In the genomic region with DNA sequence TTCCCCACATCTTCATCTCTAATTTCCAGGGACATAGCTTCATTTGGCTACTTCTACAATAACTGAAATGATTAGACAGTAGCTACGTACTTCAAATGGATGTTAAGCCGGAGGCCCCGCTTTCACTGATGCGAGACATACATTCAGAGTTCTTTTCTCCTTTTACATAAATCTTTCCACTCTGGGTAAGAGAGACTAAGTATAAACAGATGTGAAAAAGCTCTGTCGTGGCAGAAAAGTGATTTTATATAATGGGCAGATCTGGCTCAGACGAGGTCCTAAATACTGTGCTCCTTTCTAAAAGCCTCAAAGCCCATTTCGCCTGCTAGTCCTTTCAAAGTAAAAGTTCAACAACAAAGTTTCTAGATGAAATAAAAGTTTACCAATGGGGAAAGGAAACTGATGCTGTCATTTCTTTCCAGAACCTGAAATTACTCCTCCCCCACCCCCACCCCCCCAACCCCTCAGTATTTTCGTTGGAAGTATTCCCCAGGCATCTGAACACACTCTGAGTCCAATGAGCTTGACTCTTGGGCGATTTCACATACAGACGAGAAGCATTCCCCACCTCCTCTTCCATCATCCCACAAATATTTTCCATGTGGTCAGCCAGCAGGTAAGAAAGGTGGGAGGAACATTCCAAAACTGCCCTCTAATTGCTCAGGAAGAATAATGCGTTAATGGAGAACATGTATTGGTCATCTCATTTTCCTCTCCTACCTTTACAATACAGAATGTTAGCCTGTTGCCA, we compare ENCODE assay signal across 21 mouse cellular contexts. TPM values are rescaled to one million over a fixed set of nuclear protein-coding genes. Genes with fewer than 3 reads are reported as not detected.
DNase-seq lines count a peak whose midpoint lies in the region; ATAC-seq and TF ChIP-seq lines count a peak whose summit lies in the region.
"Had no signal": no experiment of that assay in that cellular context is flagged by ENCODE, and none has a peak within 500 bp of the region (broad histone marks: within the 10 kb centered on the region; RNA-seq: fewer than 3 reads in every experiment).

No protein-coding gene starts in this region.

- no peak for TF ChIP-seq CTCF in kidney, adult 2 months (conservative IDR thresholded peaks at IDR 0.05; ENCODE audit: insufficient read depth, insufficient read length, low read depth, low read length)

- peak; percentile 61 for ATAC-seq in embryonic facial prominence, embryonic 13.5 days (ENCODE audit: insufficient number of reproducible peaks, insufficient read depth, low FRiP score, low TSS enrichment, low read depth)
- ATAC-seq in limb, embryonic 13.5 days (ENCODE audit: low FRiP score, low read depth): peak; percentile 88
- ATAC-seq in liver, embryonic 11.5 days (replicated peaks; ENCODE audit: low FRiP score): no peak
- ATAC-seq: forebrain, embryonic 13.5 days; intestine, embryonic 16.5 days; midbrain, embryonic 15.5 days had no signal

- peak overlapping the region; percentile 30 for H3K4me2 ChIP-seq in embryonic facial prominence, embryonic 13.5 days
- peak overlapping the region; percentile 43 for H3K4me2 ChIP-seq in limb, embryonic 13.5 days (replicated peaks)
- no peak overlapping the region for H3K4me2 ChIP-seq in liver, embryonic 11.5 days
- H3K4me2 ChIP-seq: forebrain, embryonic 13.5 days; hindbrain, embryonic 15.5 days; liver, embryonic 15.5 days; midbrain, embryonic 15.5 days; neural tube, embryonic 15.5 days had no signal

- H3K4me1 ChIP-seq in kidney, adult 2 months (ENCODE audit: control insufficient read depth, insufficient read depth, low read length): peaks cover 40% of the 10 kb centered on the region
- peaks cover 23% of the 10 kb centered on the region for H3K4me1 ChIP-seq in embryonic facial prominence, embryonic 13.5 days
- peaks cover 40% of the 10 kb centered on the region for H3K4me1 ChIP-seq in limb, embryonic 13.5 days
- H3K4me1 ChIP-seq in liver, embryonic 11.5 days (replicated peaks; ENCODE audit: control insufficient read depth, insufficient read depth, low read length): peaks cover 1% of the 10 kb centered on the region; the same call in 1 of the 2 replicates

- H3K9me3 ChIP-seq in embryonic facial prominence, embryonic 13.5 days: no peaks in the 10 kb centered on the region
- no peaks in the 10 kb centered on the region for H3K9me3 ChIP-seq in limb, embryonic 13.5 days
- no peaks in the 10 kb centered on the region for H3K9me3 ChIP-seq in liver, embryonic 11.5 days (ENCODE audit: control insufficient read depth, low read length)
- H3K9me3 ChIP-seq: forebrain, embryonic 13.5 days; hindbrain, embryonic 15.5 days; liver, embryonic 15.5 days; midbrain, embryonic 15.5 days; neural tube, embryonic 15.5 days had no signal

- intact Hi-C loops in heart, postnatal 36 days (cut with DNase I): no loop called here
- intact Hi-C loops in left cerebral cortex, postnatal 36 days (cut with DNase I): no loop called here

- H3K9ac ChIP-seq in embryonic facial prominence, embryonic 13.5 days: no peak overlapping the region
- no peak overlapping the region for H3K9ac ChIP-seq in limb, embryonic 13.5 days
- H3K9ac ChIP-seq in liver, embryonic 11.5 days (ENCODE audit: low read depth, low read length): no peak overlapping the region
- H3K9ac ChIP-seq: forebrain, embryonic 13.5 days; hindbrain, embryonic 15.5 days; liver, embryonic 15.5 days; midbrain, embryonic 15.5 days; neural tube, embryonic 15.5 days had no signal

- TF ChIP-seq POLR2A in kidney, adult 2 months (IDR thresholded peaks at IDR 0.05; ENCODE audit: low read depth, low read length): no peak

- H3K4me3 ChIP-seq in kidney, adult 2 months (ENCODE audit: insufficient read depth, low read depth, low read length): no peak overlapping the region
- H3K4me3 ChIP-seq in embryonic facial prominence, embryonic 13.5 days: no peak overlapping the region
- no peak overlapping the region for H3K4me3 ChIP-seq in limb, embryonic 13.5 days
- H3K4me3 ChIP-seq in liver, embryonic 11.5 days (ENCODE audit: low read depth, low read length): no peak overlapping the region
- H3K4me3 ChIP-seq: erythroblast, embryonic 14.5 days; forebrain, embryonic 13.5 days; hindbrain, embryonic 15.5 days; liver, embryonic 15.5 days; midbrain, embryonic 15.5 days; myocyte; neural tube, embryonic 15.5 days had no signal

- peak overlapping the region; percentile 85 for H3K27ac ChIP-seq in kidney, adult 2 months (ENCODE audit: insufficient read depth, low read depth, low read length)
- H3K27ac ChIP-seq in embryonic facial prominence, embryonic 13.5 days: peak overlapping the region; percentile 69
- peak overlapping the region; percentile 73; the same call in 1 of the 2 replicates for H3K27ac ChIP-seq in limb, embryonic 13.5 days
- no peak overlapping the region for H3K27ac ChIP-seq in liver, embryonic 11.5 days (ENCODE audit: low read depth, low read length)
- H3K27ac ChIP-seq: forebrain, embryonic 13.5 days; hindbrain, embryonic 15.5 days; liver, embryonic 15.5 days; midbrain, embryonic 15.5 days; neural tube, embryonic 15.5 days had no signal

- 47% methylated on average over 11 of the region's 11 CpGs for WGBS in kidney, adult 2 months
- WGBS in embryonic facial prominence, embryonic 13.5 days: 34% methylated on average over 11 of the region's 11 CpGs
- WGBS in limb, embryonic 13.5 days: 23% methylated on average over 11 of the region's 11 CpGs
- WGBS in liver, embryonic 11.5 days: 71% methylated on average over 11 of the region's 11 CpGs

- DNase-seq in heart, adult 11 months: peak; percentile 68
- no peak for DNase-seq in heart, postnatal 36 days
- peak; percentile 35 for DNase-seq in kidney, adult 2 months
- DNase-seq in kidney, adult 8-10 months: no peak
- DNase-seq in left cerebral cortex, postnatal 36 days (ENCODE audit: low spot score in 2 of 2): no peak
- DNase-seq in liver, embryonic 11.5 days (ENCODE audit: low spot score): no peak
- DNase-seq: cerebellum, adult 2 months; gastrocnemius, postnatal 25 days; kidney, postnatal 14 days; lung, postnatal 10 days; thymus, postnatal 14 days had no signal

- no peaks in the 10 kb centered on the region for H3K36me3 ChIP-seq in kidney, adult 2 months (ENCODE audit: control insufficient read depth, insufficient read depth, low read length)
- H3K36me3 ChIP-seq in embryonic facial prominence, embryonic 13.5 days: no peaks in the 10 kb centered on the region
- H3K36me3 ChIP-seq in limb, embryonic 13.5 days: no peaks in the 10 kb centered on the region; the same call in 1 of the 2 replicates
- no peaks in the 10 kb centered on the region for H3K36me3 ChIP-seq in liver, embryonic 11.5 days (ENCODE audit: control insufficient read depth, insufficient read depth, low read length)
- H3K36me3 ChIP-seq: hindbrain, embryonic 15.5 days; liver, embryonic 15.5 days; midbrain, embryonic 15.5 days; neural tube, embryonic 15.5 days had no signal

- no peaks in the 10 kb centered on the region for H3K27me3 ChIP-seq in kidney, adult 2 months (replicated peaks; ENCODE audit: control insufficient read depth, insufficient read depth, low read length)
- H3K27me3 ChIP-seq in embryonic facial prominence, embryonic 13.5 days: no peaks in the 10 kb centered on the region
- H3K27me3 ChIP-seq in limb, embryonic 13.5 days: no peaks in the 10 kb centered on the region
- no peaks in the 10 kb centered on the region for H3K27me3 ChIP-seq in liver, embryonic 11.5 days (replicated peaks; ENCODE audit: control insufficient read depth, insufficient read depth, low read length)
- H3K27me3 ChIP-seq: forebrain, embryonic 13.5 days; hindbrain, embryonic 15.5 days; liver, embryonic 15.5 days; midbrain, embryonic 15.5 days; neural tube, embryonic 15.5 days had no signal

RNA-seq across cellular contexts. Expression of a gene that starts 15.6 kb away (rescaled TPM):
- 100 to 1,000 TPM; 144 to 157 TPM for total RNA-seq in heart, postnatal 36 days (2021)
- 587 and 592 TPM in 2 replicates for polyA plus RNA-seq in kidney, adult 2 months (2012; rRNA removed)
- polyA plus RNA-seq in embryonic facial prominence, embryonic 13.5 days (2015; fragmentation: Nextera tagmentation; extraction: Ambion mirVana): 197 and 260 TPM in 2 replicates
- 180 and 183 TPM in 2 replicates for polyA plus RNA-seq in limb, embryonic 13.5 days (2015; fragmentation: Nextera tagmentation; extraction: Ambion mirVana)
- total RNA-seq in left cerebral cortex, postnatal 36 days (2021): 1,000 to 10,000 TPM; 1,397 to 1,549 TPM
- 37.8 and 44.5 TPM in 2 replicates for polyA plus RNA-seq in liver, embryonic 11.5 days (2014; fragmentation: Nextera tagmentation; extraction: Ambion mirVana)

Comparison
In these comparisons a context has a peak if more than half of its experiments do, and no peak if none do; other contexts are left out.
1. DNase-seq: peak in heart, adult 11 months (single experiment) and kidney, adult 2 months (single experiment); none in heart, postnatal 36 days (0 of 2), kidney, adult 8-10 months (0 of 2), left cerebral cortex, postnatal 36 days (0 of 2) and liver, embryonic 11.5 days (single experiment).